Mouse (Mus musculus) urinary bladder, postnatal 14 days (tissue): ENCODE data around the gene Klhl13.
A peak's percentile ranks its signal among the peaks of the same experiment; 100 is the strongest.

Source experiments
- DNase-seq: peaks from one replicate; pipeline ENCODE4 v3.0.0; 2021; ENCODE audit warnings: low spot score

Gene Klhl13

GRCm38 (mm10) chrX:23364514-23365381, at the start of gene Klhl13:
Gene Klhl13 (minus strand): TSS chrX:23365082.
- peak; percentile 16 for DNase-seq

GRCm38 (mm10) chrX:23409296-23410149, 44.6 kb upstream of the Klhl13 start:
- DNase-seq = no peak

GRCm38 (mm10) chrX:23388716-23389115, 23.8 kb upstream of the Klhl13 start:
- no peak for DNase-seq

GRCm38 (mm10) chrX:23363441-23363840, 1.4 kb downstream of the Klhl13 start:
- no peak for DNase-seq

GRCm38 (mm10) chrX:23360446-23360845, 4.4 kb downstream of the Klhl13 start:
- DNase-seq = no peak

GRCm38 (mm10) chrX:23350083-23350482, 14.8 kb downstream of the Klhl13 start:
- no peak for DNase-seq

GRCm38 (mm10) chrX:23328116-23328515, 36.8 kb downstream of the Klhl13 start:
- no peak for DNase-seq

GRCm38 (mm10) chrX:23318857-23319256, 46.0 kb downstream of the Klhl13 start:
- DNase-seq = no peak

GRCm38 (mm10) chrX:23295952-23296598, 68.8 kb downstream of the Klhl13 start:
- peak; percentile 11 for DNase-seq

GRCm38 (mm10) chrX:23285442-23285817, 79.5 kb downstream of the Klhl13 start:
- no peak for DNase-seq

GRCm38 (mm10) chrX:23284530-23285441, 80.1 kb downstream of the Klhl13 start:
- DNase-seq = no peak

GRCm38 (mm10) chrX:23267601-23268000, 97.3 kb downstream of the Klhl13 start:
- no peak for DNase-seq

GRCm38 (mm10) chrX:23248752-23249151, 116.1 kb downstream of the Klhl13 start:
- DNase-seq = no peak
